Mouse (Mus musculus) erythroblast, embryonic 14.5 days (primary cell): Measurements from ENCODE around the gene Dhcr24.

ENCODE experiments used
- GATA1 ChIP-seq: IDR thresholded peaks from 2 replicates; pipeline ENCODE4 v1.6.1; 2012; ENCODE audit warnings: low read length, inconsistent platforms, mixed read lengths
- TAL1 ChIP-seq: IDR thresholded peaks from 3 replicates; pipeline ENCODE4 v1.6.1; 2012; ENCODE audit warnings: low read length, inconsistent platforms, mixed read lengths

- TF ChIP-seq TAL1 (no peak), GATA1 (no peak)
Measured at GRCm38 (mm10) chr4:106548113-106548512, 12.7 kb upstream of the Dhcr24 start.
